Mouse (Mus musculus): ENCODE data around the gene Gm29797.
A peak's percentile ranks its signal among the peaks of the same experiment; 100 is the strongest.

Gene Gm29797

GRCm38 (mm10) chr2:181698241-181698640 is 41.4 kb downstream of the Gm29797 start, which contains the start of gene Lkaaear1:
Gene Lkaaear1, minus strand, starts transcription at chr2:181698442.
- no peak for DNase-seq

- peak; percentile 28 for DNase-seq
These were observed 49.8 kb downstream of the Gm29797 start for GRCm38 (mm10) chr2:181706668-181707067.
